Mouse (Mus musculus) small intestine, adult 2 months (tissue): ENCODE measurements around the gene Crygb.

Source experiments
- CTCF ChIP-seq: fragments of 200-500 bp; IDR thresholded peaks from 2 replicates; pipeline ENCODE4 v1.5.1; 2012; ENCODE audit warnings: low read depth, mild to moderate bottlenecking, control low read depth, inconsistent platforms, low read length, moderate library complexity, mixed read lengths; ENCODE audit not compliant: insufficient replicate concordance, insufficient read length; ENCODE audit errors: extremely low read depth
- POLR2A ChIP-seq: fragments of 200-500 bp; IDR thresholded peaks from 2 replicates; pipeline ENCODE4 v1.6.1; 2012; ENCODE audit warnings: low read depth, mild to moderate bottlenecking, control low read depth, inconsistent platforms, low read length, moderate library complexity

DNA sequence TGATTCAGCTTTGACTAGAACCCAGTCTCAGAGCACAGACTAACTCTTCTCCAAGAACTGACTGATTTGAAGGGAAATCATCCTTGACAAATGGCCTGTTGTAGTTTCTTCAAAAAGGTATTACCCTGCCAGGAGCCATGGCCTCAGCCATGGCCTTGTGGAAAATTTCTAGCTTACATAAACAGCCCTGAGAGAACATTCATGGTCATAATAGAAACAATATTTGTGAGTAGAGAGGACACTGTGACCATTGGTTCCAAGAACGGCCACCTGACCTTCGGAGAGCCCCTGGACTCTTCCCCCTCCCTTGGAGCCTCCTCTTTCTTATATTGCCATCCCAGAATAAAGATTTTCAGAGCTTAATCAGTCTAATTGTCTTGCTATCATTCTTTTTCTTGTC, 38.7 kb downstream of the Crygb start:
- TF ChIP-seq CTCF, result no peak
- no peak for TF ChIP-seq POLR2A
